Mouse (Mus musculus): Measurements from ENCODE around the gene Ccdc127. TPM values are rescaled to one million over a fixed set of nuclear protein-coding genes. Genes with fewer than 3 reads are reported as not detected.

Ccdc127 gene
- total RNA-seq, 2 experiments from 2014 or later = 42.2 to 48.6 TPM

DNA sequence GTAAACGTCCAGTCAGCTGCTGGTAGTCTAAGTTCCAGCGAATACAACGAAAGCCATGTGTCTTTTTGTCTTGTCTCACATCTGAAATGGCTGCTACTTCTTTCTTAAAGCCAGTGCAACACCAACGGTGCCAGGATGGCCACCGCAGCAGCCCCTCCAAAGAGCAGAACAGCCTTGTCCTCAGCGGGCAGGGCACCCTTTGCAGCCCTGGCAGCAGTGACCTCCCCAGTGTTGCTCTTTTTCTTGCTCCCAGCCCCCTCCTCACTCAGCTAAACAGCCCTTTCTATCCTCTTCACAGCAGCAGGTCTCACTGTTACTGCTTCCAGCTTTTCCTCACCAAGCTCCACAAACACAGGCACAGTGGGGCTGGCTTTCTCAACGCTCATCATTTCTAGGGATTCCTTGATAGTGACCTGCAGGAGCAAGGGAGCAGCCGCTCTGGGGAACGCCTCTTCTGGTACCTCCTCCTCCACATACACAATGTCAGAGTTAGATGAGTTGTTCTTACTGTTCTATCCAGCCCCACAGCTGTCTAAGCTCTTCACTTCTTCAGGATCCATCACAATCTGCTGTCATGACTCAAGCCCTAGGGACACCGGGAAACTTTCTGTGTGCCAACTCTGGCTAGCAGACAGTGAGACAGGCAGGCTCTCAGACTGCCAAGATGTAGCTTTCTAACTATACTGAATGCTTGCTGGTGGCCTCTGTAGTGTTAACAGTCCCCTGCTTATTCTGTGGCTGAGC is 31.6 kb downstream of the Ccdc127 start:
- no peak for DNase-seq (ENCODE audit: low spot score)
- intact Hi-C loops (cut with DNase I) = no loop called here

DNA sequence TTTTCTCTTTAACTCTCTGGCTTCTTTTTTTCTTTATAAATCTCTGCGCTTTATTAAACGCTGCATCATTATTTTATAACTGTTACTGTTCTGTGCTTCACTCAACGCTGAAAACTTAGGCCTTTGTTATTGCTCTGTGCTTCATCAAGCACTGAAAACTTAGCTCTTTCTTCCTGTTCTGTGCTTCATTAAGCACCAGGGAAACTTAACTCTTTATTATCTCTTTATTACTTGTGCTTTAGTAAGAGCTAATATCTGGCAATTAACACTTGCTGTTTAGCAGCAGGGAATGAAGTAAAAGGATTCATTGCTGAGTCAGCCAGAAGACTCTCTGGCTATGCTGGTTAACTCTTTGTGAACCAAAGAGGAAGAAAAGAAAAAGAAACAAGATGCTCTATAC is 32.2 kb downstream of the Ccdc127 start:
- no peak for DNase-seq (ENCODE audit: low spot score)
- intact Hi-C loops (cut with DNase I) = no loop called here

GRCm38 (mm10) chr13:74389730-74390129 is 39.6 kb downstream of the Ccdc127 start:
- intact Hi-C loops (cut with DNase I) = no loop called here
- DNase-seq (ENCODE audit: low spot score) = no peak

GRCm38 (mm10) chr13:74390371-74390990 is 40.4 kb downstream of the Ccdc127 start, which contains the start of gene Zfp72:
TSS of gene Zfp72 (minus strand) at chr13:74390836.
- intact Hi-C loops (cut with DNase I) = no loop called here
- peak; percentile 39 for DNase-seq (ENCODE audit: low spot score)

- no peak for DNase-seq (ENCODE audit: low spot score)
- intact Hi-C loops (cut with DNase I) = no loop called here
Measured at GRCm38 (mm10) chr13:74391156-74391555, 41.0 kb downstream of the Ccdc127 start.

DNA sequence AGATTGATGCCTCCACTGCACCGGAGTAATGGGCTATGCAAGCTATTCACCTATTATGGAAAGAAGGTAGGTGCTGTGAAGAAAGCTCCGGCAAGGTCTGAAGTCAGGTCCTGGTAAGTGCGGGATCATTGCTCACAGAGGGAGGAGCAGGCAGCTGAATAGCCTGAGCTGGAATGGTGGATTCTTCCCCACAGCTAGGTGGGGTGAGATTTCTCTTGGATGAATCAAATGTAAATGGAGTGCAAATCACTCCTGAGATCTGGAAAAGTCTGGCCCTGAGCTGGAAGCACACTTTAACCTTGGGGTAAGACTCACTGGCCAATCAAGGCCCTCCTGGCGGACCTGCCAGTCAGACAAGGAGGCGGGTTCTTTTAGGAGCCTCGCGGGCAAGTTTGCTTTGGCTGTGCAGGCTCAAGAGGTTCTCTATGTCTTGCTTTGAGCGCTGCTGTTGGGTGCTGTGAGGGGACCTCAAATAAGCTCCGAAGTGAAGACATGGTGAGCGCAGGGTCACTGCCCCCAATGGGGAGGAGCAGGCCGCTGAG is 49.3 kb downstream of the Ccdc127 start, which contains the start of gene Ftl1-ps1:
Ftl1-ps1 (plus strand) TSS at position 397 of the 542 bp plus-strand sequence.
- DNase-seq (ENCODE audit: low spot score) = no peak
- intact Hi-C loops (cut with DNase I) = no loop called here

Small RNA genes within 50 kb of the gene (microRNA-seq; reads per million reads assigned to microRNA genes)
- gene Mir692-3 = not detected

Other genes with a start within 250 kb of the Ccdc127 start
- under 1 TPM; 0.34 to 0.70 TPM for gene Slc9a3, start 228.9 kb upstream of the Ccdc127 start, total RNA-seq (2021)
- gene Exoc3, start 141.6 kb upstream of the Ccdc127 start, total RNA-seq (2021) = 10 to 100 TPM; 50.7 to 50.8 TPM
- under 1 TPM; 0.50 to 0.83 TPM for gene Ahrr, start 58.0 kb upstream of the Ccdc127 start, total RNA-seq (2021)
- gene Pdcd6, start 32.7 kb upstream of the Ccdc127 start, total RNA-seq (2021) = 10 to 100 TPM; 40.1 to 40.8 TPM
- gene Sdha, start within 50 bp of the Ccdc127 start, total RNA-seq (2021) = 1,000 to 10,000 TPM; 1,489 to 1,582 TPM
- gene Lrrc14b, start 13.7 kb downstream of the Ccdc127 start, total RNA-seq (2021) = 10 to 100 TPM; 73.0 to 78.4 TPM
- gene Zfp72, start 40.5 kb downstream of the Ccdc127 start, total RNA-seq (2021) = 1 to 10 TPM; 2.7 to 4.0 TPM
- 100 to 1,000 TPM; 243 to 246 TPM for gene Ftl1-ps1, start 49.4 kb downstream of the Ccdc127 start, total RNA-seq (2021)
- gene Zfp825, start 143.7 kb downstream of the Ccdc127 start, total RNA-seq (2021) = 1 to 10 TPM; 5.9 to 6.7 TPM

Measured in heart, postnatal 25 days (tissue).